Mouse (Mus musculus): Measurements from ENCODE around the gene Igf2. TPM values are rescaled to one million over a fixed set of nuclear protein-coding genes. Genes with fewer than 3 reads are reported as not detected.

The Igf2 gene
- polyA plus RNA-seq, 1 experiment from 2014 or later, result 131 TPM

- 62% methylated on average over 6 of the region's 6 CpGs for WGBS
- Histone ChIP-seq H3K4me1 (ENCODE audit: insufficient read depth, low read depth, low read length) (no peaks in the 10 kb centered on the region), H3K4me3 (ENCODE audit: low read depth, low read length) (no peak overlapping the region), H3K27me3 (replicated peaks; ENCODE audit: insufficient read depth, low read length) (no peaks in the 10 kb centered on the region), H3K27ac (ENCODE audit: low read length) (no peak overlapping the region), H3K4me2 (replicated peaks; ENCODE audit: low read depth, low read length) (no peak overlapping the region), H3K9ac (replicated peaks; ENCODE audit: low read depth) (no peak overlapping the region), H3K36me3 (ENCODE audit: insufficient read depth, low read length) (no peaks in the 10 kb centered on the region), H3K9me3 (ENCODE audit: low read length) (no peaks in the 10 kb centered on the region)
- no peak for DNase-seq (ENCODE audit: low spot score)
- no peak for ATAC-seq
- TF ChIP-seq EP300 (IDR thresholded peaks at IDR 0.05) (no peak), CTCF (IDR thresholded peaks at IDR 0.05) (no peak)
Observed at GRCm38 (mm10) chr7:142675141-142675540, 8.5 kb upstream of the Igf2 start.

DNA sequence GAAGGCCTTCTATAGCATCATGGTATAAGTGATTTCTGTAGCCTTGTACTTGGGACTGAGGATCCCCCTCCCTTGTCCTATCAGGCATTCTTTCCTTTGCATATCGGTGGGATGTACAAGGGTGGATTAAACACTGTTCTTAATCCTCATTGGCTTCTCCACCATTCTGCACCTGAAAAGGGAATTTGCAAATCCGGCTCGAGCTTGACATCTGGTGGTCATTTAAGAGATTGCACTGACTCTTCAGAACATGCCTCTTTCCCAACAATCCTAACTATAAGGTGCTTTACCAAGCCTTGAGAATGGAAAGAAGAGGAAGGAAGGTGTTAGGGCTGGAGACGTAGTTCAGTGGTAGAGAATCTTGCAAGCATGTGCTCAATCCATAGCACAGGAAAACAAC, 5.5 kb upstream of the Igf2 start:
- Histone ChIP-seq H3K27ac (ENCODE audit: low read length) (no peak overlapping the region), H3K4me2 (replicated peaks; ENCODE audit: low read depth, low read length) (no peak overlapping the region), H3K4me1 (ENCODE audit: insufficient read depth, low read depth, low read length) (no peaks in the 10 kb centered on the region), H3K36me3 (ENCODE audit: insufficient read depth, low read length) (no peaks in the 10 kb centered on the region), H3K9ac (replicated peaks; ENCODE audit: low read depth) (no peak overlapping the region), H3K4me3 (ENCODE audit: low read depth, low read length) (no peak overlapping the region), H3K9me3 (ENCODE audit: low read length) (no peaks in the 10 kb centered on the region), H3K27me3 (replicated peaks; ENCODE audit: insufficient read depth, low read length) (no peaks in the 10 kb centered on the region)
- 12% methylated on average over 4 of the region's 4 CpGs for WGBS
- ATAC-seq (no peak), DNase-seq (ENCODE audit: low spot score) (peak; percentile 74)
- peak; percentile 87 for TF ChIP-seq CTCF (IDR thresholded peaks at IDR 0.05)
- TF ChIP-seq EP300 (IDR thresholded peaks at IDR 0.05), result no peak

DNA sequence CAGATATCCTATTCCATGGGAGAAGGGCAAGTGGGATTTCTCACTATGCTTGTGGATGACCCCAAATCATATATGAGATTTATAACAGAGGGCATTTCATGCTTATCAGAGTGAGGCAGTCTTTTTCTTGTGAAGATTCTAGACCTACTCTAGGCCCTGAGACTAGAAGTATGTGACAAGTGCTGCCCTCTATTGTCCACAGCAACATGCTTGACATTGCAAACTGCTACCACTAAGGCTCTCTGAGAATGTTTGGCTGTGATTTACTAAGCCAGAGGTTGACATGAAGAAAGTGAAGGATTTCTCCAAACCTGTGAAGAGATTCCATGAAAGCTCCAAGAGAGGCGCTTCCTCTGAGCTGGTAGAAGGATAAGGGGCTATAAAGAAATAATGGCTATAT, 4.5 kb upstream of the Igf2 start:
- H3K9me3 ChIP-seq (ENCODE audit: low read length), result no peaks in the 10 kb centered on the region
- H3K27me3 ChIP-seq (replicated peaks; ENCODE audit: insufficient read depth, low read length), result 0 out of 2 replicates have a peak, but pooled peaks cover 3% of the 10 kb centered on the region
- H3K4me1 ChIP-seq (ENCODE audit: insufficient read depth, low read depth, low read length), result no peaks in the 10 kb centered on the region
- DNase-seq (ENCODE audit: low spot score) (no peak), ATAC-seq (no peak)
- no peak overlapping the region for H3K27ac ChIP-seq (ENCODE audit: low read length)
- no peak overlapping the region for H3K4me3 ChIP-seq (ENCODE audit: low read depth, low read length)
- 86% methylated on average over 1 of the region's 1 CpGs for whole genome bisulfite sequencing
- no peak for TF ChIP-seq EP300 (IDR thresholded peaks at IDR 0.05)
- no peak; the same call in 1 of the 2 replicates for TF ChIP-seq CTCF (IDR thresholded peaks at IDR 0.05)
- no peak overlapping the region for H3K9ac ChIP-seq (replicated peaks; ENCODE audit: low read depth)
- H3K36me3 ChIP-seq (ENCODE audit: insufficient read depth, low read length), result no peaks in the 10 kb centered on the region
- no peak overlapping the region for H3K4me2 ChIP-seq (replicated peaks; ENCODE audit: low read depth, low read length)

GRCm38 (mm10) chr7:142669751-142670625, 3.4 kb upstream of the Igf2 start, which contains the start of gene Gm49394:
TSS of gene Gm49394 (minus strand) at chr7:142669942.
- 81% methylated on average over 22 of the region's 23 CpGs for WGBS
- Histone ChIP-seq H3K9ac (replicated peaks; ENCODE audit: low read depth) (no peak within 1 kb of the TSS), H3K36me3 (ENCODE audit: insufficient read depth, low read length) (no peaks in the 10 kb centered on the region), H3K4me3 (ENCODE audit: low read depth, low read length) (no peak within 1 kb of the TSS), H3K4me2 (replicated peaks; ENCODE audit: low read depth, low read length) (no peak within 1 kb of the TSS), H3K9me3 (ENCODE audit: low read length) (no peaks in the 10 kb centered on the region), H3K27ac (ENCODE audit: low read length) (no peak within 1 kb of the TSS), H3K27me3 (replicated peaks; ENCODE audit: insufficient read depth, low read length) (peaks cover 13% of the 10 kb centered on the region), H3K4me1 (ENCODE audit: insufficient read depth, low read depth, low read length) (no peaks in the 10 kb centered on the region)
- DNase-seq (ENCODE audit: low spot score), result no peak
- TF ChIP-seq CTCF (IDR thresholded peaks at IDR 0.05) (no peak), EP300 (IDR thresholded peaks at IDR 0.05) (no peak)
- no peak for ATAC-seq

DNA sequence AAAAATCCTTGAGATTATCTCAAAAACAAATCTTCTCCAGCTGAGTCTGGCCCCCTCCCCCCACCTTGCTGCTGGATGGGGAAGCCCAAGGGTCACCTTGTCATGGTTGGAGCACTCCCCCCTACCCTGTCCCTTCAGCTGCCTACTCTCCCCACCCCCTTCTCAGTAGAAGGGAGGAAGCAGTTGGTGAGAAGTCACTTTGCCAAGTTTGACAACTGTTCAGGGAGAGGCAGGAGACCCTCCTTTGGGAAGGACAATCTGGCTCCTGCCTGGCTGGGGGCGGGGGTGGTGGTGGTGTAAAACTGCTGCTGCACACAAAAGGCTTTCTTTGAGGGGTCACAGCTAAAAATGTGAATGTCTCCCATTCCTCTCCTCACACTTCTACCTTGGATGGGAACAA, 1.7 kb upstream of the Igf2 start:
- Histone ChIP-seq H3K4me3 (ENCODE audit: low read depth, low read length) (no peak overlapping the region), H3K4me2 (replicated peaks; ENCODE audit: low read depth, low read length) (no peak overlapping the region), H3K4me1 (ENCODE audit: insufficient read depth, low read depth, low read length) (no peaks in the 10 kb centered on the region), H3K36me3 (ENCODE audit: insufficient read depth, low read length) (no peaks in the 10 kb centered on the region), H3K27ac (ENCODE audit: low read length) (no peak overlapping the region), H3K9me3 (ENCODE audit: low read length) (no peaks in the 10 kb centered on the region), H3K9ac (replicated peaks; ENCODE audit: low read depth) (no peak overlapping the region), H3K27me3 (replicated peaks; ENCODE audit: insufficient read depth, low read length) (peaks cover 29% of the 10 kb centered on the region)
- no peak for ATAC-seq
- DNase-seq (ENCODE audit: low spot score), result no peak
- WGBS, result 100% methylated on average over 1 of the region's 1 CpGs
- no peak for TF ChIP-seq EP300 (IDR thresholded peaks at IDR 0.05)
- TF ChIP-seq CTCF (IDR thresholded peaks at IDR 0.05), result no peak

DNA sequence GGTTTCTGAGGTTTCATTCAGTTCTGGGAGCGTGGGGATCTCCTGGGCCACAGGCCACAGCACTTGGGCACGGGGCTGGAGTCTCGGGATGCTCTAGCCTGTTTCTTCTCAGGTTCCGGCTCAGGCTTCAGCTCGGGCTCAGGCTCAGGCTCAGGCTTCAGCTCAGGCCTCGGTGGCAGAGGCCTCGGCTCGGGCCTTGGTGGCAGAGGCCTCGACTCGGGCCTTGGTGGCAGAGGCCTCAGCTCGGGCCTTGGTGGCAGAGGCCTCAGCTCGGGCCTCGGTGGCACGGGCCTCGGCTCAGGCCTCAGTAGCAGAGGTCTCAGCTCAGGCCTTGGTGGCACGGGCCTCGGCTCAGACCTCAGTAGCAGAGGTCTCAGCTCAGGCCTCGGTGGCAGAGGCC, 905 bp upstream of the Igf2 start:
- Histone ChIP-seq H3K36me3 (ENCODE audit: insufficient read depth, low read length) (no peaks in the 10 kb centered on the region), H3K4me1 (ENCODE audit: insufficient read depth, low read depth, low read length) (no peaks in the 10 kb centered on the region), H3K4me2 (replicated peaks; ENCODE audit: low read depth, low read length) (no peak overlapping the region), H3K9me3 (ENCODE audit: low read length) (no peaks in the 10 kb centered on the region), H3K4me3 (ENCODE audit: low read depth, low read length) (no peak overlapping the region), H3K27me3 (replicated peaks; ENCODE audit: insufficient read depth, low read length) (peaks cover 35% of the 10 kb centered on the region), H3K27ac (ENCODE audit: low read length) (no peak overlapping the region), H3K9ac (replicated peaks; ENCODE audit: low read depth) (no peak overlapping the region)
- TF ChIP-seq EP300 (IDR thresholded peaks at IDR 0.05) (no peak), CTCF (IDR thresholded peaks at IDR 0.05) (no peak)
- DNase-seq (ENCODE audit: low spot score) (no peak), ATAC-seq (no peak)
- whole genome bisulfite sequencing, result 96% methylated on average over 12 of the region's 18 CpGs

All from lung, postnatal 0 days (tissue).